Mouse (Mus musculus) lung, postnatal 0 days (tissue): ENCODE measurements around the gene Kcnh6.

ENCODE experiments used
- CTCF ChIP-seq: IDR thresholded peaks from 2 replicates; pipeline ENCODE4 v1.5.1; 2016; ENCODE audit warnings: antibody characterized with exemption, mild to moderate bottlenecking
- EP300 ChIP-seq: IDR thresholded peaks from 2 replicates; pipeline ENCODE4 v1.6.1; 2016; ENCODE audit warnings: antibody characterized with exemption, mild to moderate bottlenecking, control low read depth

- TF ChIP-seq CTCF (no peak), EP300 (no peak)
Measured at GRCm38 (mm10) chr11:106073774-106074173, 65.8 kb downstream of the Kcnh6 start.
